Mouse (Mus musculus): ENCODE measurements at regions not wholly inside any gene's neighbourhood (a gene's known extent, or its start where the extent isn't known, plus 50 kb on each side); places are given as distances from the start of the nearest gene placed in this dataset.

- TF ChIP-seq CTCF (IDR thresholded peaks at IDR 0.05; ENCODE audit: extremely low read depth, insufficient read depth, insufficient read length, insufficient replicate concordance): no peak
- TF ChIP-seq POLR2A (IDR thresholded peaks at IDR 0.05; ENCODE audit: low read depth, low read length): no peak
These were observed 90.9 kb downstream of the Kctd12 start for GRCm38 (mm10) chr14:102891552-102891951.
